Mouse (Mus musculus) myocyte (in vitro differentiated cells): ENCODE results near the gene Olfr221.

Source experiments
- CEBPB ChIP-seq: IDR thresholded peaks from 2 replicates; pipeline ENCODE4 v1.6.1; 2011; ENCODE audit warnings: mild to moderate bottlenecking, moderate library complexity; ENCODE audit not compliant: poor library complexity, insufficient read depth, severe bottlenecking
- E2F4 ChIP-seq: IDR thresholded peaks from one replicate; pipeline ENCODE4 v1.6.1; 2011; ENCODE audit warnings: mild to moderate bottlenecking, control low read depth, moderate library complexity; ENCODE audit not compliant: insufficient read depth
- MAX ChIP-seq: IDR thresholded peaks from one replicate; pipeline ENCODE4 v1.6.1; 2011; ENCODE audit warnings: low read depth, mild to moderate bottlenecking, control low read depth
- MYOD1 ChIP-seq, 3 experiments: IDR thresholded peaks; one replicate each; pipeline ENCODE4 v1.6.1; 2011; ENCODE audit warnings: control low read depth in 2 of 3, low read depth in 2 of 3, mild to moderate bottlenecking in 2 of 3, moderate library complexity in 1 of 3; ENCODE audit not compliant: insufficient read length in 2 of 3, control insufficient read depth in 1 of 3
- MYOG ChIP-seq, 3 experiments: IDR thresholded peaks; one replicate each; pipeline ENCODE4 v1.6.1; 2011; ENCODE audit warnings: control low read depth in 2 of 3, low read depth in 2 of 3, mild to moderate bottlenecking in 2 of 3; ENCODE audit not compliant: insufficient read length in 2 of 3, control insufficient read depth in 1 of 3, insufficient read depth in 1 of 3
- POLR2A ChIP-seq: IDR thresholded peaks from one replicate; pipeline ENCODE4 v1.6.1; 2011; ENCODE audit warnings: low read depth, mild to moderate bottlenecking, control low read depth, moderate library complexity; ENCODE audit not compliant: insufficient read length
- POLR2AphosphoS2 ChIP-seq: IDR thresholded peaks from one replicate; pipeline ENCODE4 v1.6.1; 2011; ENCODE audit warnings: low read depth, control low read depth; ENCODE audit not compliant: insufficient read length
- REST ChIP-seq: IDR thresholded peaks from one replicate; pipeline ENCODE4 v1.6.1; 2011; ENCODE audit warnings: mild to moderate bottlenecking, control low read depth, moderate library complexity; ENCODE audit not compliant: insufficient read depth, insufficient read length
- TCF12 ChIP-seq: IDR thresholded peaks from one replicate; pipeline ENCODE4 v1.6.1; 2011; ENCODE audit warnings: mild to moderate bottlenecking, control low read depth; ENCODE audit not compliant: poor library complexity, insufficient read depth, severe bottlenecking
- TCF3 ChIP-seq: IDR thresholded peaks from one replicate; pipeline ENCODE4 v1.6.1; 2011; ENCODE audit warnings: low read depth, control low read depth; ENCODE audit not compliant: insufficient read length
- USF1 ChIP-seq: IDR thresholded peaks from one replicate; pipeline ENCODE4 v1.6.1; 2011; ENCODE audit warnings: low read depth, mild to moderate bottlenecking, control low read depth, moderate library complexity

- TF ChIP-seq POLR2A (no peak), E2F4 (no peak), CEBPB (no peak), USF1 (no peak), TCF12 (no peak), TCF3 (no peak), MAX (no peak), POLR2AphosphoS2 (no peak), REST (no peak), MYOG (IDR thresholded peaks at IDR 0.05; ENCODE audit: control insufficient read depth in 1 of 3, insufficient read depth in 1 of 3, insufficient read length in 2 of 3, low read depth in 2 of 3) (no peak), MYOD1 (IDR thresholded peaks at IDR 0.05; ENCODE audit: control insufficient read depth in 1 of 3, insufficient read length in 2 of 3, low read depth in 2 of 3) (no peak)
Observed at GRCm38 (mm10) chr14:52059982-52060381, 17.7 kb upstream of the Olfr221 start.
